Mouse (Mus musculus) C2C12 (cell line): ENCODE data around the gene Rsph6a. TPM values are rescaled to one million over a fixed set of nuclear protein-coding genes. Genes with fewer than 3 reads are reported as not detected.
A peak's percentile ranks its signal among the peaks of the same experiment; 100 is the strongest.

Experiments
- H3K27me3 ChIP-seq: one replicate; pipeline ENCODE4 v1.6.1; 2011; ENCODE audit not compliant: control insufficient read depth, insufficient read depth, insufficient read length
- H3K36me3 ChIP-seq: one replicate; pipeline ENCODE4 v1.6.1; 2011; ENCODE audit not compliant: control insufficient read depth, insufficient read depth
- H3K4me3 ChIP-seq: one replicate; pipeline ENCODE4 v1.5.1; 2011; ENCODE audit warnings: mild to moderate bottlenecking, control low read depth; ENCODE audit not compliant: poor library complexity, insufficient read depth, severe bottlenecking
- H3K79me2 ChIP-seq: one replicate; pipeline ENCODE4 v1.6.1; 2011; ENCODE audit not compliant: control insufficient read depth, insufficient read depth
- H3K79me3 ChIP-seq: one replicate; pipeline ENCODE4 v1.6.1; 2011; ENCODE audit warnings: low read depth, control low read depth
- H3ac ChIP-seq: one replicate; pipeline ENCODE3; 2011; ENCODE audit warnings: low read depth; ENCODE audit not compliant: control insufficient read depth, insufficient read length
- CEBPB ChIP-seq: IDR thresholded peaks from one replicate; pipeline ENCODE4 v1.6.1; 2011; ENCODE audit warnings: low read depth, mild to moderate bottlenecking, control low read depth, moderate library complexity
- CTCF ChIP-seq: IDR thresholded peaks from one replicate; pipeline ENCODE4 v1.5.1; 2011; ENCODE audit not compliant: control insufficient read depth, insufficient read depth, insufficient read length
- FOSL1 ChIP-seq: IDR thresholded peaks from one replicate; pipeline ENCODE4 v1.8.0; 2011; ENCODE audit warnings: mild to moderate bottlenecking, low read length; ENCODE audit not compliant: poor library complexity, insufficient read depth, severe bottlenecking
- MAX ChIP-seq: IDR thresholded peaks from one replicate; pipeline ENCODE4 v1.6.1; 2011; ENCODE audit warnings: mild to moderate bottlenecking, control low read depth
- MYOD1 ChIP-seq: IDR thresholded peaks from one replicate; pipeline ENCODE4 v1.6.1; 2011; ENCODE audit warnings: low read depth; ENCODE audit not compliant: control insufficient read depth, insufficient read length
- MYOG ChIP-seq: IDR thresholded peaks from one replicate; pipeline ENCODE4 v1.6.1; 2011; ENCODE audit not compliant: control insufficient read depth, insufficient read length; ENCODE audit errors: extremely low read depth
- USF1 ChIP-seq: IDR thresholded peaks from one replicate; pipeline ENCODE4 v1.6.1; 2011; ENCODE audit warnings: low read depth, mild to moderate bottlenecking, control low read depth, moderate library complexity
- polyA plus RNA-seq: library from polyadenylated mRNA; unstranded; fragments of >200 nt; fragmentation: generic; extraction: Trizol; gene quantifications from one replicate; pipeline ENCODE4 v1.2.1, GENCODE M21; 2012; ENCODE audit warnings: missing spikeins

Rsph6a gene
- polyA plus RNA-seq, 1 experiment = 0.09 TPM

DNA sequence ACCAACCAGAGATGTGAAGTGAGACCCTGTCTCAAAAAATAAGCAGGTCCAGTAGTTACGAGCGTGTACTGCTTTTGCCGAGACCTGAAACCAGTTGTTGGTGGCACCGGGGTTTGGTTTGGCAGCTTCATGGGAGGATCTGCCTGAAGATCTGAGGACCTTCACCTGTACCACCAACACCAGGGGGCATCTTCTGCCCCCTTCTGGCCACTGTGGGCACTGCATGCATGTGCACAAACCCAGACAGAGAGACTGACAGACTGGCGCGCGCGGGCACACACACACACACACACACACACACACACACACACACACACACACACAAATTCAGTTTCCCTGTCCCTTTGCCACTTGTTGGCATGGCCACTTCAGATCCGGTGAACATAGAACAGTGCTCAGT, 19.0 kb downstream of the Rsph6a start:
- H3K79me2 ChIP-seq = peaks cover 33% of the 10 kb centered on the region
- peaks cover 18% of the 10 kb centered on the region for H3K79me3 ChIP-seq
- no peaks in the 10 kb centered on the region for H3K27me3 ChIP-seq
- TF ChIP-seq MYOD1 (no peak), FOSL1 (no peak), MAX (no peak), USF1 (no peak), CTCF (peak; percentile 28), MYOG (no peak), CEBPB (no peak)
- H3K4me3 ChIP-seq = no peak overlapping the region
- H3K36me3 ChIP-seq = peaks cover 6% of the 10 kb centered on the region
- no peak overlapping the region for H3ac ChIP-seq

DNA sequence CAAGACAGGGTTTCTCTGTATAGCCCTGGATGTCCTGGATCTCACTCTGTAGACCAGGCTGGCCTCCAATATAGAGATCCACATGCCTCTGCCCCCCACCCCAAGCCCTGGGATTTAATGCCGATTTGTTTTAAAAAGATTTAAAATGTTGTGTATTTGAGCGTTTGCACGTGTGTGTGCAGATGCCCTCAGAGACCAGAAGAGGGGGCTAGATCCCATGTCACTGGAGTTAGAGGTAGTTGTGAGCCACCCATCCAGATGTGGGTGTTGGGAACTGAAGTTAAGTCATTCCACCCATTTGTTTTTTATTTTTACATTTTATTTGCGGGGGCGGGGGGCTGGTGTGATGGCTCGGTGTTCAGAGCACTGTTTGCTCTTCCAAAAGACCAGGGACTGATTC, 20.0 kb downstream of the Rsph6a start:
- peaks cover 43% of the 10 kb centered on the region for H3K79me2 ChIP-seq
- no peaks in the 10 kb centered on the region for H3K27me3 ChIP-seq
- H3K36me3 ChIP-seq = peaks cover 11% of the 10 kb centered on the region
- TF ChIP-seq MAX (no peak), CTCF (no peak), FOSL1 (no peak), CEBPB (no peak), MYOD1 (no peak), MYOG (no peak), USF1 (no peak)
- H3K4me3 ChIP-seq = no peak overlapping the region
- H3K79me3 ChIP-seq = peaks cover 25% of the 10 kb centered on the region
- no peak overlapping the region for H3ac ChIP-seq

- H3ac ChIP-seq = no peak overlapping the region
- TF ChIP-seq FOSL1 (no peak), CTCF (no peak), USF1 (no peak), CEBPB (no peak), MYOG (no peak), MYOD1 (no peak), MAX (no peak)
- no peak overlapping the region for H3K4me3 ChIP-seq
- peaks cover 27% of the 10 kb centered on the region for H3K79me3 ChIP-seq
- peaks cover 11% of the 10 kb centered on the region for H3K36me3 ChIP-seq
- peaks cover 51% of the 10 kb centered on the region for H3K79me2 ChIP-seq
- H3K27me3 ChIP-seq = no peaks in the 10 kb centered on the region
Observed at GRCm38 (mm10) chr7:19075231-19075630, 20.7 kb downstream of the Rsph6a start.

DNA sequence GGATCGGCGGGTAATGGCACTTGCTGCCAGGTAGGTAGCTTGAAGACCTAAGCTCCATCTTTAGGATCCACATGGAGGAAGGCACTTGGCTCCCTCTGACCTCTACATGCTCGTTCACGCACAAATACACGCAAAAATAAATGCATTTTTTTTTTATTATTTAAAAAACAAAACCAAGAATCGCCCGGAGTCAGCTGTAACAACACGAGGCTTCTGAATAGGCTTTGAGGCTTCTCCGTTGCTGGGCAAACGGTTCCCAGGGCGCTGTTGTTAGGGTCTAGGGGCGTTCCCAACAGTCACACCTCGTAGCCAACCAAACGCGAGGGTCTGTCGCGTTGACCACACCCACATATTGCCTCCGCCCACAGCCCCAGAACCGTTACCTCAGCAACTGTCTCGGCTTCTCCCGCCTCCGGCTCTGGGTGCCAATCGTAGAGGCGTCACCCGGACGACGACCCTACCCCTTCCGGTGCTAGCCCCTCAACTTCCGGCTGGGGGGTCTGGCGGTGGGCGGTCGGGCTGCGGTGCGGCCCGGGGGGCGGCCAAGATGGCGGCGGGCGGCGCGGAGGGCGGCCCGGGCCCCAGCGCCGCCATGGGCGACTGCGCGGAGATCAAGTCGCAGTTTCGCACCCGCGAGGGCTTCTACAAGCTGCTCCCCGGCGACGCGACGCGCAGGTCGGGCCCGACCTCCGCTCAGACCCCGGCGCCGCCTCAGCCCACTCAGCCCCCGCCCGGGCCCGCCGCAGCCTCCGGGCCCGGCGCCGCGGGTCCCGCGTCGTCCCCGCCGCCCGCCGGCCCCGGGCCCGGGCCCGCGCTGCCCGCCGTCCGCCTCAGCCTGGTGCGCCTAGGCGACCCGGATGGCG, 21.5 kb downstream of the Rsph6a start, which contains the start of gene Dmwd:
TSS of gene Dmwd (plus strand) at position 505 of the 863 bp plus-strand sequence.
- Histone ChIP-seq H3K4me3 (peak within 1 kb of the TSS; percentile 71), H3K79me2 (peaks cover 58% of the 10 kb centered on the region), H3ac (peak within 1 kb of the TSS; percentile 98), H3K79me3 (peaks cover 27% of the 10 kb centered on the region), H3K36me3 (peaks cover 13% of the 10 kb centered on the region), H3K27me3 (no peaks in the 10 kb centered on the region)
- TF ChIP-seq FOSL1 = no peak

DNA sequence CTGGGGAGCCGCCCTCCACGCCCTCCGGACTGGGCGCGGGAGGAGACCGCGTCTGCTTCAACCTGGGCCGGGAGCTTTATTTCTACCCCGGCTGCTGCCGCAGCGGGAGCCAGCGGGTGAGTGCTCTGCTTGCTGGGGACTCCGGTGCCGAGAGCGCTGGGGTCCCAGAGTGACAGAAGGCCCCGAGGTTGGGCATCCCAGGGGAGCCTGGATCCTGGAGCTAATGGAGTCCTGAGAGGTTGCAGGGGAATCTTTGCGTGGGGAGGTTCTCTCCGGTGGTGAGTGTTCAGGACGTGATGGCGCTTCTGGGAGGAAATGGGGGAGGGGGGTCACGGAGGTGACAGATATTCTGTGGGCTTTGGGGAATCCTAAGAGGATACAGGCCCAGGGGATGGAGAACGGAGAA, 22.1 kb downstream of the Rsph6a start:
- H3K4me3 ChIP-seq = peak overlapping the region; percentile 71
- no peak for TF ChIP-seq MYOD1
- TF ChIP-seq FOSL1 = no peak
- no peak for TF ChIP-seq CTCF
- TF ChIP-seq MAX = no peak
- peaks cover 32% of the 10 kb centered on the region for H3K79me3 ChIP-seq
- H3K36me3 ChIP-seq = peaks cover 19% of the 10 kb centered on the region
- H3ac ChIP-seq = peak overlapping the region; percentile 98
- no peaks in the 10 kb centered on the region for H3K27me3 ChIP-seq
- H3K79me2 ChIP-seq = peaks cover 64% of the 10 kb centered on the region

- no peaks in the 10 kb centered on the region for H3K27me3 ChIP-seq
- H3K36me3 ChIP-seq = peaks cover 24% of the 10 kb centered on the region
- peaks cover 33% of the 10 kb centered on the region for H3K79me3 ChIP-seq
- peaks cover 68% of the 10 kb centered on the region for H3K79me2 ChIP-seq
- TF ChIP-seq CTCF (no peak), CEBPB (no peak), MYOD1 (no peak), MAX (no peak), FOSL1 (no peak), USF1 (no peak), MYOG (no peak)
- peak overlapping the region; percentile 44 for H3ac ChIP-seq
- H3K4me3 ChIP-seq = peak overlapping the region; percentile 71
Observed at GRCm38 (mm10) chr7:19077761-19078160, 23.3 kb downstream of the Rsph6a start.
